Mouse (Mus musculus) intestine, embryonic 16.5 days (tissue): Measurements from ENCODE around the gene Ddx55. TPM values are rescaled to one million over a fixed set of nuclear protein-coding genes. Genes with fewer than 3 reads are reported as not detected.
"Not testable (repeated sequence)": the region's sequence is repeated elsewhere in the genome, so short reads cannot be mapped to it uniquely, and the experiment has no call there.

Source experiments
- ATAC-seq: fragments of 200-750 bp; cut with Nextera tagmentation; 2 replicates; pipeline ENCODE4 v1.8.0; 2017; ENCODE audit warnings: moderate TSS enrichment, moderate library complexity
- H3K27ac ChIP-seq: fragments of 300-500 bp; sonication (generic); 2 replicates; pipeline ENCODE4 v1.5.1; 2014; ENCODE audit warnings: mild to moderate bottlenecking, low read length
- H3K27me3 ChIP-seq: fragments of 300-500 bp; sonication (generic); replicated peaks from 2 replicates; pipeline ENCODE4 v1.6.1; 2014; ENCODE audit warnings: low read length, control low read depth, mixed read lengths; ENCODE audit not compliant: control insufficient read depth, insufficient read depth
- H3K36me3 ChIP-seq: fragments of 300-500 bp; sonication (generic); 2 replicates; pipeline ENCODE4 v1.6.1; 2014; ENCODE audit warnings: low read length, control low read depth; ENCODE audit not compliant: control insufficient read depth, insufficient read depth
- H3K4me1 ChIP-seq: fragments of 300-500 bp; sonication (generic); 2 replicates; pipeline ENCODE4 v1.6.1; 2014; ENCODE audit warnings: low read length, control low read depth, mixed read lengths; ENCODE audit not compliant: control insufficient read depth, insufficient read depth
- H3K4me2 ChIP-seq: fragments of 300-500 bp; sonication (generic); 2 replicates; pipeline ENCODE4 v1.6.1; 2014; ENCODE audit warnings: low read depth, low read length, control low read depth
- H3K4me3 ChIP-seq: fragments of 300-500 bp; sonication (generic); 2 replicates; pipeline ENCODE4 v1.5.1; 2014; ENCODE audit warnings: mild to moderate bottlenecking, low read length
- H3K9ac ChIP-seq: fragments of 300-500 bp; sonication (generic); 2 replicates; pipeline ENCODE4 v1.6.1; 2014; ENCODE audit warnings: low read depth, low read length
- H3K9me3 ChIP-seq: fragments of 300-500 bp; sonication (generic); 2 replicates; pipeline ENCODE4 v1.6.1; 2016; ENCODE audit warnings: low read length, control low read depth; ENCODE audit not compliant: control insufficient read depth
- WGBS: fragments of 180-500 bp; shearing (Covaris S2); extraction: QIAGEN DNeasy Blood & Tissue Kit; methylation state at CpG from one replicate; pipeline ENCODE4 v1.1.7; 2014; 5-methylcytosine and 5-hydroxymethylcytosine counted together
- polyA plus RNA-seq: library from polyadenylated mRNA; unstranded; fragments of >200 nt; fragmentation: Nextera tagmentation; extraction: Ambion mirVana; gene quantifications from 2 replicates; pipeline ENCODE4 v1.2.1, GENCODE M21; 2015

The Ddx55 gene
- polyA plus RNA-seq, 1 experiment from 2014 or later: 14.5 TPM

- no peaks in the 10 kb centered on the region for H3K9me3 ChIP-seq
- H3K4me1 ChIP-seq: peaks cover 5% of the 10 kb centered on the region
- peaks cover 2% of the 10 kb centered on the region; the same call in 1 of the 2 replicates for H3K36me3 ChIP-seq
- peak overlapping the region; percentile 92 for H3K4me2 ChIP-seq
- H3K4me3 ChIP-seq: peak overlapping the region; percentile 84
- H3K9ac ChIP-seq: peak overlapping the region; percentile 76
- 7% methylated on average over 30 of the region's 30 CpGs for WGBS
- no peaks in the 10 kb centered on the region for H3K27me3 ChIP-seq
- ATAC-seq: peak; percentile 100
- no peak overlapping the region for H3K27ac ChIP-seq
These were observed 45.8 kb downstream of the Ddx55 start for GRCm38 (mm10) chr5:124598224-124599174.

GRCm38 (mm10) chr5:124599726-124600125 is 47.1 kb downstream of the Ddx55 start:
- not testable (repeated sequence) for H3K9me3 ChIP-seq, H3K27ac ChIP-seq, H3K36me3 ChIP-seq, H3K4me2 ChIP-seq, H3K4me3 ChIP-seq, H3K9ac ChIP-seq, ATAC-seq, H3K27me3 ChIP-seq, H3K4me1 ChIP-seq
- WGBS: 60% methylated on average over 8 of the region's 8 CpGs

DNA sequence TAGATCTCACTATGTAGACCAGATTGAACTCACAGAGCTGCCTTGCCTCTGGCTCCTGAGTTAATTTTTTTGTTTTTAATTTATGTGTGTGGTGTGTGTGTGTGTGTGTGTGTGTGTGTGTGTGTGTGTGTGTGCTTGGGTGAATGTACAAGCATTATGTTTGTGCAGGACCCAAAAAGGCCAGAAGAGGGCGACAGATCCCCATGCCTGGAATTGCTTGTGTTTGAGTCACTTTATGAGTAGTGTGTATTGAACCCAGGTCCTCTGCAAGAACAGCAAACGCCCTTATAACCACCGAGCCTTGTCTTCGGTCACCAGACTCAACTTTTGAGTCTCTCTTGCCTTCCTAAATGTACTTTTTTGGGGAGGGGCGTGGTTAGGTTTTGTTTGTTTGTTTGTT is 49.7 kb downstream of the Ddx55 start:
- WGBS: 72% methylated on average over 5 of the region's 5 CpGs
- Histone ChIP-seq H3K9ac (no peak overlapping the region), H3K27ac (no peak overlapping the region), H3K4me3 (no peak overlapping the region), H3K9me3 (no peaks in the 10 kb centered on the region), H3K36me3 (no peaks in the 10 kb centered on the region), H3K4me1 (peaks cover 5% of the 10 kb centered on the region), H3K4me2 (no peak overlapping the region), H3K27me3 (no peaks in the 10 kb centered on the region)
- ATAC-seq: no peak

DNA sequence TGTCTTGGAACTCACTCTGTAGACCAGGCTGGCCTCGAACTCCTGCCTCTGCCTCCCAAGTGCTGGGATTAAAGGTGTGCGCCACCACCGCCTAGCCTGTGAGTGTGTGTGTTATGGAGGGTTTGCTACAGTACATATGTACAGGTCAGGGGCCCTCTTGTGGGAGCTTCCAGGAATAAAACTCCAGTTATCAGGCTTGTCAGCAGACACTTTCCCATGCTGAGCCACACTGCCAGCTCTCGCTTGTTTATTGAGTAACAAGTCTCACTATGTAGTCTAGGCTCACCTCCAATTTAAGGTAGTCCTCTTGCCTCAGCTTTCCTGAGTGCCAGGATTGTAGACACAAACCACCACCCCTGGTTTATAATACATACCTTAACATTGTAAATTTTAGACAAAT is 51.6 kb downstream of the Ddx55 start:
- H3K9me3 ChIP-seq: no peaks in the 10 kb centered on the region
- no peak overlapping the region for H3K4me2 ChIP-seq
- no peak overlapping the region for H3K27ac ChIP-seq
- no peak overlapping the region for H3K9ac ChIP-seq
- no peak overlapping the region for H3K4me3 ChIP-seq
- peaks cover under 1% of the 10 kb centered on the region; the same call in 1 of the 2 replicates for H3K4me1 ChIP-seq
- 89% methylated on average over 4 of the region's 4 CpGs for WGBS
- H3K27me3 ChIP-seq: no peaks in the 10 kb centered on the region
- no peak for ATAC-seq
- no peaks in the 10 kb centered on the region for H3K36me3 ChIP-seq

DNA sequence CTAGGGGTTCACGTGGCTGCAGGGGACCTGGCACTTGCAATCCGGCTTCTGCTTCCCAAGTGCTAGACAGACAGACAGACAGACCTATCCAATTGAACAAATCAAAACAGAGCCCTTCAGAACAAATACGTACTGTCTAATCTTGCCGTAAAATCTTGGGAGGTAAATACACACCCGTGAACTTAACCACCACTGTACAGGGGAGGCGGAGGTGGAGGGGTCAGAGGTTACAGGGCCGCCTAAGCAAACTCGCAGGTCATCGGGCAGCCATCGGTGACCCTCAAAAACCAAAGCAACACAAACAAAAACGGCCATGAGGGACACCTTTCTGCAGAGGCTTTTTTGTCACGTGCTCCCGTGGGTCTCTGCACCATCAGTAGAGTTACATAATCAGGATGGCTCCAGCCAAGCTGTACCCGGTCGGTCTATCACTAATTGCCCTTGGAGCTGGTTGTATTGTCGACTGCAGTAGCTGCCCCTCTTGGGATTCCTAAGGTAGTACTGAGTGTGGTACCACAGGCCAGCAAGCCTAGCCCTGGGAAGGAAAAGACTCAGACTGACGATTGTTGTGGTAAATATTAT is 52.5 kb downstream of the Ddx55 start:
- Histone ChIP-seq H3K27me3 (no peaks in the 10 kb centered on the region), H3K4me2 (no peak overlapping the region), H3K27ac (no peak overlapping the region), H3K9ac (no peak overlapping the region), H3K4me3 (no peak overlapping the region), H3K4me1 (no peaks in the 10 kb centered on the region), H3K36me3 (no peaks in the 10 kb centered on the region), H3K9me3 (no peaks in the 10 kb centered on the region)
- 78% methylated on average over 17 of the region's 17 CpGs for WGBS
- no peak for ATAC-seq

DNA sequence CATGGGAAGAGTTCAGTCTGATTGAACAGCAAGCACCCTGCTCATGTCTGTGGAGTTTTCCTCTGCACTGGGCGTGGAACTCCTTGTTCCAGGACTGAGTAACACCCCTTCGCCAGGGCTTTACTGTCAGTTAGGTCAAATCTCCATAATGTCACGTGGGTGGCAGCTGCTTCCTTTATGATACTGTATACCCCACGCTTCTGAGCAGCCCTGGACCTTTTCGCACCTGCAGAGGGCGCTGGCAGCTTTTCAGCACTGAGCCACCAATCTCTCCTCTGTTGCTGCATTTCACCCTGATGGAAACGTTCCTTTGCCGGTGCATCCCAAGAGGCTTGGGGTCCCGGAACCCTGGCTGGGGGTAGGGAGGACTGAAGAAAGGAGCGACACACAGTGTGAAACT is 58.3 kb downstream of the Ddx55 start:
- Histone ChIP-seq H3K27ac (no peak overlapping the region), H3K4me2 (no peak overlapping the region), H3K9ac (no peak overlapping the region), H3K4me3 (no peak overlapping the region), H3K4me1 (no peaks in the 10 kb centered on the region), H3K9me3 (no peaks in the 10 kb centered on the region), H3K27me3 (no peaks in the 10 kb centered on the region), H3K36me3 (no peaks in the 10 kb centered on the region)
- no peak for ATAC-seq
- 79% methylated on average over 10 of the region's 10 CpGs for WGBS

DNA sequence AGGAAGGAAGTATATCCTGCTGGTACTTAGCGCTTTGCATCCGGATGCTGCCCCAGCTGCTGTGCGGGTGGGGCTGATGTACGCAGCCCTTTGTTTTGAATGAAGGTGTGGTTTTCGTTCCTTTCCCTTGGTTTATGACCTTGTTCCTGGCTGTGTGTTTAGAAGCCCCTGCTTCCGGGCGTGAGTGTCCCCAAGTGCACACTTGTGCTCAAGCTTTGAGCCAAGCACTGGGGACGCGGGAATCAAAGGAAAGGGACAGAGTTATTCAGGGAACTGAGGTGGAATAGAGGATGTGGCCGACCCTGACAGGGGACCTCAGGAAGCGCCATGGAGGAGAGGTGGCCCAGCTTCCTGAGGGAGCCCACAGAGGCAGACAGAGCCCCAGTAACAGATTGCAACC is 62.0 kb downstream of the Ddx55 start:
- 72% methylated on average over 11 of the region's 11 CpGs for WGBS
- H3K4me1 ChIP-seq: no peaks in the 10 kb centered on the region
- no peaks in the 10 kb centered on the region for H3K36me3 ChIP-seq
- no peaks in the 10 kb centered on the region for H3K27me3 ChIP-seq
- H3K4me2 ChIP-seq: no peak overlapping the region
- peak; percentile 59 for ATAC-seq
- no peak overlapping the region for H3K9ac ChIP-seq
- no peak overlapping the region for H3K4me3 ChIP-seq
- no peaks in the 10 kb centered on the region for H3K9me3 ChIP-seq
- peak overlapping the region; percentile 19; the same call in 1 of the 2 replicates for H3K27ac ChIP-seq

- Histone ChIP-seq H3K36me3 (no peaks in the 10 kb centered on the region), H3K4me3 (no peak overlapping the region), H3K9me3 (no peaks in the 10 kb centered on the region), H3K9ac (no peak overlapping the region), H3K4me1 (no peaks in the 10 kb centered on the region), H3K27ac (no peak overlapping the region), H3K27me3 (no peaks in the 10 kb centered on the region), H3K4me2 (no peak overlapping the region)
- WGBS: 86% methylated on average over 10 of the region's 10 CpGs
- ATAC-seq: no peak
These were observed 66.0 kb downstream of the Ddx55 start for GRCm38 (mm10) chr5:124618711-124619110.
